Mouse (Mus musculus) forebrain, embryonic 16.5 days (tissue): ENCODE data around the gene Nmnat2. TPM values are rescaled to one million over a fixed set of nuclear protein-coding genes. Genes with fewer than 3 reads are reported as not detected.

ENCODE experiments used
- ATAC-seq: fragments of 200-750 bp; cut with Nextera tagmentation; 2 replicates; pipeline ENCODE4 v1.8.0; 2017; ENCODE audit warnings: mild to moderate bottlenecking, moderate library complexity
- H3K27ac ChIP-seq: fragments of 300-500 bp; sonication (generic); 2 replicates; pipeline ENCODE4 v1.5.1; 2014; ENCODE audit warnings: low read length, control low read depth
- H3K27me3 ChIP-seq: fragments of 300-500 bp; sonication (generic); replicated peaks from 2 replicates; pipeline ENCODE4 v1.6.1; 2014; ENCODE audit warnings: low read length; ENCODE audit not compliant: control insufficient read depth, insufficient read depth
- H3K36me3 ChIP-seq: fragments of 300-500 bp; sonication (generic); 2 replicates; pipeline ENCODE4 v1.6.1; 2014; ENCODE audit not compliant: control insufficient read depth, insufficient read depth
- H3K4me1 ChIP-seq: fragments of 300-500 bp; sonication (generic); replicated peaks from 2 replicates; pipeline ENCODE4 v1.6.1; 2014; ENCODE audit warnings: low read length; ENCODE audit not compliant: control insufficient read depth, insufficient read depth
- H3K4me2 ChIP-seq: fragments of 300-500 bp; sonication (generic); 2 replicates; pipeline ENCODE4 v1.6.1; 2014; ENCODE audit warnings: mild to moderate bottlenecking, low read length, control low read depth
- H3K4me3 ChIP-seq: fragments of 300-500 bp; sonication (generic); replicated peaks from 2 replicates; pipeline ENCODE4 v1.5.1; 2014; ENCODE audit warnings: mild to moderate bottlenecking, low read length, control low read depth
- H3K9ac ChIP-seq: fragments of 300-500 bp; sonication (generic); replicated peaks from 2 replicates; pipeline ENCODE4 v1.6.1; 2014; ENCODE audit warnings: low read depth, low read length, control low read depth
- H3K9me3 ChIP-seq: fragments of 300-500 bp; sonication (generic); 2 replicates; pipeline ENCODE4 v1.6.1; 2016; ENCODE audit warnings: low read length; ENCODE audit not compliant: control insufficient read depth
- WGBS: fragments of 180-500 bp; shearing (Covaris S2); extraction: QIAGEN DNeasy Blood & Tissue Kit; methylation state at CpG from one replicate; pipeline ENCODE4 v1.1.7; 2014; 5-methylcytosine and 5-hydroxymethylcytosine counted together
- polyA plus RNA-seq: library from polyadenylated mRNA; unstranded; fragments of >200 nt; fragmentation: Nextera tagmentation; extraction: Ambion mirVana; gene quantifications from 2 replicates; pipeline ENCODE4 v1.2.1, GENCODE M21; 2015

Gene Nmnat2
- polyA plus RNA-seq, 1 experiment from 2014 or later = 85.6 TPM

DNA sequence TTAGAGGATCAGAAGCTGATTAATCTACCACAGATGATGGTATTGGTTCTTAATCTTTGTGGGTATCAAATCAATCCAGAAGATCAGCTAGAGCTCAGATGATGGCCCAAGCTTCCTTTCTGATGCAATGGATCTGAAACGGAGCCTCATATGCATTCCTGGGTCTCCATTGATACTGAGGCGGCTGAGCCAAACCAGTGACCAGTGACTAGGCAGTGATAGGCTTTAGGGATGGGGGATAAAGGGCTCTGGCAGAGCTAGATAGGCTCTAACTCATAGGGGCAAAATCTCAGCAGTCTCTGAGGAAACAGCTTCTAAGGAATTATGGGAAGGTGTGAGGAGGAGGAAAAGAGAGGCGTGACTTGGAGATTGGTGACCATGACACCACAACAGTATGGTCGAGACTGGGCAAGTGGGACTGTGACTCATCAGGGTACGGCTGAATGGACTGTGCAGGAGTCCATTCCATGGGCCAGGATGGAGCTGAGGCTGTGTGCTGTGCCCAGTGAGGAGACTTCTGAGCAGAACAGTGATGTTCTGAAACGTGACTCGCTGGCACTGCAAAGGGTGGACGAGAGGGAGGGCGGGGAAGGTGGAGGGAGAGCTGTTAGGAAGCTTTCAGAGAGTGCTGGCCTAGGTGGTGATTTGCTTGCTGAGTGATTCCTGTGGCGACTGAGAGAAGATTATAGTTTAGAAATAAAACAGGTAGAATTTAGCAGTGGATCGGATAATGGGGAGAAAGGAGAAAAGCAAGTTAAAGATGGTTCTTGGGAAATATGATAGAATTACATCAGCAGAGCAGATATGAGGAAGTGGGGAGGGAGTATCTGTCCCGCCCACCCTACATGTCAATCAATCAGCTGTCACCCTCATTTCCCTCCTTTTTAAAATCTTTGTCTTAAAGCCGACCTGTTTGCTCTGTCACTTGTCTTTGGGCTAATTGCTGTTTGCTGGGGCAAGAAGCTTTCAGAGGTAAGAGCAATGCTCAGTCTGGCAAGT is 55.9 kb downstream of the Nmnat2 start:
- Histone ChIP-seq H3K27me3 (no peaks in the 10 kb centered on the region), H3K9ac (no peak overlapping the region), H3K4me2 (no peak overlapping the region), H3K27ac (no peak overlapping the region), H3K4me3 (no peak overlapping the region), H3K4me1 (peaks cover 23% of the 10 kb centered on the region), H3K36me3 (no peaks in the 10 kb centered on the region), H3K9me3 (no peaks in the 10 kb centered on the region)
- ATAC-seq = no peak
- WGBS = 81% methylated on average over 13 of the region's 13 CpGs

GRCm38 (mm10) chr1:153011544-153011943 is 56.8 kb downstream of the Nmnat2 start:
- no peak for ATAC-seq
- no peak overlapping the region for H3K4me3 ChIP-seq
- no peaks in the 10 kb centered on the region for H3K9me3 ChIP-seq
- no peaks in the 10 kb centered on the region for H3K36me3 ChIP-seq
- no peak overlapping the region for H3K9ac ChIP-seq
- H3K27me3 ChIP-seq = no peaks in the 10 kb centered on the region
- 74% methylated on average over 6 of the region's 6 CpGs for WGBS
- no peak overlapping the region for H3K27ac ChIP-seq
- H3K4me1 ChIP-seq = peaks cover 23% of the 10 kb centered on the region
- H3K4me2 ChIP-seq = no peak overlapping the region

DNA sequence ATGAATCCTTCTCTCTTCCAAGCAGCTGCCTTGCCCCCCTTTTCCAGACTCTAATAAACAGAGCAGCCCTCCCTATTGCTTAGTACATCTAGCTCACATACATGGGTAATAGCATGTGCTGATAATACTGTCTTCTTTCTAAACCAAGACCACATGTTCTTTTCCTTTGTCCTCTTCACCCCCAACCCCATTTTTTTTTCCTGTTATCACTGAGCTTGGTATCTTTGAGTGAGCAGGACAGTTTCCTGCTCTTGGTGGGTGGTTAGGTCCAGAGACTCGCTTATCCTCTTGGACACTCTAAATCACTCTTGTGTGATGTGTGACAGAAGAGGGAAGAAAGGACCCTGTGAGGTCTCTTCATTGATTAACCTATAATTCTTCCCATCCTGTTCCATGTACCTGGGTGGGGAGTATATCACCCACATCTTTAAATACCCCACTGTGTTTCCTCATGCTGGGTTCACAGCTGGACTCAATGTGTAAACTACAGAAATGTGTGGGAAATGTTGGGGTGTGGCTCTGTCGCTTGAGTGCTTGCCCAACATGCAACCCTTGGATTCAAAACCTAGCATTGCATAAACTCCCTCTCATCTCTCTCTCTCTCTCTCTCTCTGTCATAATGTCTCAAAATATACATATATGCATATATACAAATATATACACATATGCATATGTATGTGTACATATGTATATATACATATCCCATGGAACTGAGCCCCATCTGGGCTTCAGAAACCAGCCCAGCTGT is 58.9 kb downstream of the Nmnat2 start:
- no peak for ATAC-seq
- no peak overlapping the region for H3K27ac ChIP-seq
- H3K4me1 ChIP-seq = peaks cover 28% of the 10 kb centered on the region
- H3K9ac ChIP-seq = no peak overlapping the region
- H3K27me3 ChIP-seq = no peaks in the 10 kb centered on the region
- no peak overlapping the region for H3K4me3 ChIP-seq
- H3K9me3 ChIP-seq = no peaks in the 10 kb centered on the region
- no peak overlapping the region for H3K4me2 ChIP-seq
- WGBS = 84% methylated on average over 2 of the region's 2 CpGs
- H3K36me3 ChIP-seq = no peaks in the 10 kb centered on the region

DNA sequence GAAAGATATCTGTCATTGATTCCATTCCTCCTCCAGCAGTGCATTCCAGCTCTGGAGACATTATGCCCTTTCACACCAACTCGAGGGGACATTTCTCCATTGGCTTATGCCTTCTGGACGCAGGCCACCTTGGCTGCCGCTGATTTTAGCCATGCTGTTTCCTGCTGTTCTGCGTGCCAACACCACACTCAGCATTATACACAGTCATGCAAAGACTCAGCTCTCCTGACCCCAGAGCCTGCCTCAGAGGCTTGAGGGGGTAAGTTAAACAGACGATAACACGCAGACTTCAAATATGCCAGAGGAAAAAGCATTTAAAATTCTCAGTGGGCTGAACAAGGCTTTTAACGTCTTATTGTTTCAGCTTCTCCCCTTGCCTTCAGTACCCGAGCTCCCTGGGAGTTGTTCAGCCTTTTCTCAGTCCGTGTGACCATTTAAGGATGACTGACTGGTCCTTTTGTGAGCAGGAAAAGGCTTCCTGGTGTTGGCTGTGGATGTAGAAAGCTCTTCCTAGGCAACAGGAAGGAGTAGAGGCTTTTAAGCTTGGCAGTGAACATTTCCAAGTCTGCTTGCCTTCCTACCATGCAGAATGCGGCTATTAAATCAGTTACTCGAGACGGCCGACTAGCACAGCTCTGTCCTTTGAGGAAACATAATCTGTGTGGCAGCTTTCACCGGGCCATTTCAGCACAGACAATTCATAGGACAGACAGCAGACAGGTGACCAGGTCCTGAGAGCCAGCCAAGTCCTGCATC is 59.8 kb downstream of the Nmnat2 start:
- H3K27me3 ChIP-seq = no peaks in the 10 kb centered on the region
- 6% methylated on average over 14 of the region's 14 CpGs for WGBS
- no peak overlapping the region; the same call in 1 of the 2 replicates for H3K4me2 ChIP-seq
- peak; percentile 54 for ATAC-seq
- H3K9ac ChIP-seq = 0 out of 2 replicates have a peak overlapping the region, but pooled peaks have one; percentile 2
- no peak overlapping the region for H3K4me3 ChIP-seq
- no peaks in the 10 kb centered on the region for H3K9me3 ChIP-seq
- H3K36me3 ChIP-seq = no peaks in the 10 kb centered on the region
- H3K27ac ChIP-seq = peak overlapping the region; percentile 30; the same call in 1 of the 2 replicates
- H3K4me1 ChIP-seq = peaks cover 28% of the 10 kb centered on the region

DNA sequence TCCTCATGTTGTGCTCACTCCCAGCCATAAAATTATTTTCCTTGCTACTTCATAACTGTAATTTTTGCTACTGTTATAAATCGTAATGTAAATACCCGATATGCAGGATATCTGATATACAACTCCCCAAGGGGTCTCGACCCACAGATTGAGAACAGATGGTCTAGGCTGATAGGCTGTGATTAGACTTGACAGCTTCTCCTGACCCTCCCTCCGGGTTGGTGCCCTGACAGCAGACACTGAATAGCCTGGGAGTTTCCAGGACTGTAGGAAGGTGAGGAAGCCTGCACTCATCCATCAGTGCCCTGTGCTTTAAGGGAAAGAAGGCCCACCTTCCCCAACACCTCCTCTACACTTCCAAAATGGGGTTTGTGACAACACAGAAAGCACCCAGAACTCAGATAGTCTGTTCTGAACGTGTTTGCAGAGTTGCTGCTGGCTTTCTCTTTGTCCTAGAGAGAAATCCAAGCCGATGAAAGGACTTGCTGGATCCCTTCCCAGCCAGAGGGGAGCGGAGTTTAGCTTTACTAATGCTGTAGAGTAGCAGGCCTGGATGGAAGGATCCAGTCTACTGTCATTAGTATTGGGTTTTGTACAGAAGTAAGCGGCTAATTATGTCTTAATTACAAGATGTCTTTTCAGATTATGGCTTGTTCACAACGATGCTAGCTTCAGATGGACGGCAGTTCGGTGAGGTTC is 61.8 kb downstream of the Nmnat2 start:
- H3K4me1 ChIP-seq = peaks cover 24% of the 10 kb centered on the region
- H3K4me3 ChIP-seq = no peak overlapping the region
- peak overlapping the region; percentile 0; the same call in 1 of the 2 replicates for H3K27ac ChIP-seq
- no peaks in the 10 kb centered on the region for H3K36me3 ChIP-seq
- no peak overlapping the region for H3K4me2 ChIP-seq
- 48% methylated on average over 11 of the region's 11 CpGs for WGBS
- ATAC-seq = peak; percentile 51
- no peak overlapping the region for H3K9ac ChIP-seq
- no peaks in the 10 kb centered on the region for H3K9me3 ChIP-seq
- no peaks in the 10 kb centered on the region for H3K27me3 ChIP-seq

DNA sequence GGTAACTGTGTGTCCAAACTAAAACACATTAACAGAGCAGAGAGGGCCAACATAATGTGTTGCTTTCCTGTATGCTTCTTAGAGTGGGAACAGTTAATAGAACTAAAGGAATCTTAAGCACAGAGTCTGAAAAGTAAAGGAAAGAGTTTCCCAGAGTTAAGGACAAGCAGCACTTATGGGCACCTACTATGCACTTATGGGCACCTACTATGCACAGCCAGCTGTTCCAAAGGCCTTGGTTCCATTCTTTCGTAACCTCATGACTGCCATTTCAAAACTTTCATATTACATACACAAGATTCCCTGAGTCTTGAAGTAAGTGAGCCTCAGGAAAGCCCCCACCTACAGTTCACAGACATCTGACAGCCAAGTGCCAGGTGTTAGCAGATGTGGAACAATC is 64.3 kb downstream of the Nmnat2 start:
- Histone ChIP-seq H3K36me3 (no peaks in the 10 kb centered on the region), H3K9me3 (no peaks in the 10 kb centered on the region), H3K4me2 (no peak overlapping the region), H3K9ac (no peak overlapping the region), H3K27me3 (no peaks in the 10 kb centered on the region), H3K4me1 (peaks cover 23% of the 10 kb centered on the region), H3K27ac (no peak overlapping the region), H3K4me3 (no peak overlapping the region)
- 97% methylated on average over 1 of the region's 1 CpGs for WGBS
- ATAC-seq = no peak

GRCm38 (mm10) chr1:153019623-153020022 is 64.8 kb downstream of the Nmnat2 start:
- WGBS = 77% methylated on average over 3 of the region's 3 CpGs
- ATAC-seq = no peak
- no peaks in the 10 kb centered on the region for H3K36me3 ChIP-seq
- H3K27me3 ChIP-seq = no peaks in the 10 kb centered on the region
- no peak overlapping the region for H3K4me3 ChIP-seq
- H3K9ac ChIP-seq = no peak overlapping the region
- no peak overlapping the region for H3K4me2 ChIP-seq
- no peaks in the 10 kb centered on the region for H3K9me3 ChIP-seq
- H3K27ac ChIP-seq = no peak overlapping the region
- peaks cover 18% of the 10 kb centered on the region for H3K4me1 ChIP-seq

- 86% methylated on average over 7 of the region's 7 CpGs for WGBS
- no peak overlapping the region for H3K4me3 ChIP-seq
- H3K36me3 ChIP-seq = no peaks in the 10 kb centered on the region
- peaks cover 11% of the 10 kb centered on the region; the same call in 1 of the 2 replicates for H3K4me1 ChIP-seq
- ATAC-seq = no peak
- no peaks in the 10 kb centered on the region for H3K27me3 ChIP-seq
- H3K9me3 ChIP-seq = no peaks in the 10 kb centered on the region
- H3K27ac ChIP-seq = no peak overlapping the region
- H3K9ac ChIP-seq = no peak overlapping the region
- no peak overlapping the region for H3K4me2 ChIP-seq
Observed at GRCm38 (mm10) chr1:153021034-153021638, 66.3 kb downstream of the Nmnat2 start.
